ENCODE assay signal across 8 mouse cellular contexts in genomic region chr1:153894979-153895378, GRCm38 (mm10). TPM values are rescaled to one million over a fixed set of nuclear protein-coding genes. Genes with fewer than 3 reads are reported as not detected.
A peak's percentile ranks its signal among the peaks of the same experiment; 100 is the strongest.
DNase-seq lines count a peak whose midpoint lies in the region; ATAC-seq lines count a peak whose summit lies in the region.

No protein-coding gene starts in this region.

- H3K36me3 ChIP-seq in forebrain, embryonic 14.5 days (ENCODE audit: control insufficient read depth, insufficient read depth, low read length): no peaks in the 10 kb centered on the region
- H3K36me3 ChIP-seq in limb, embryonic 11.5 days (ENCODE audit: control insufficient read depth, insufficient read depth, low read length): no peaks in the 10 kb centered on the region

- H3K9me3 ChIP-seq in forebrain, embryonic 14.5 days (replicated peaks; ENCODE audit: control insufficient read depth, low read length): no peaks in the 10 kb centered on the region
- H3K9me3 ChIP-seq in limb, embryonic 11.5 days (ENCODE audit: control insufficient read depth, low read length): no peaks in the 10 kb centered on the region

- H3K9ac ChIP-seq in forebrain, embryonic 14.5 days (ENCODE audit: low read length): no peak overlapping the region
- no peak overlapping the region for H3K9ac ChIP-seq in limb, embryonic 11.5 days (ENCODE audit: low read length)

- DNase-seq in urinary bladder, postnatal 25 days (ENCODE audit: low spot score): peak; percentile 66
- DNase-seq in urinary bladder, adult 2 months (ENCODE audit: low spot score): no peak
- peak; percentile 90 for DNase-seq in forebrain, embryonic 14.5 days (ENCODE audit: low spot score)
- peak; percentile 47 for DNase-seq in hindlimb bud, embryonic 11.5 days (ENCODE audit: extremely low spot score, low read depth, low spot score)
- DNase-seq in limb, embryonic 11.5 days (ENCODE audit: low spot score): peak; percentile 81
- peak; percentile 83 for DNase-seq in retina, postnatal 1 day
- peak; percentile 60 to 64 for DNase-seq in thymus, postnatal 36 days

- H3K4me1 ChIP-seq in brown adipose tissue, adult 24 weeks (ENCODE audit: control insufficient read depth, insufficient read depth, insufficient read length, low read length): no peaks in the 10 kb centered on the region
- H3K4me1 ChIP-seq in forebrain, embryonic 14.5 days (ENCODE audit: control insufficient read depth, insufficient read depth, low read length): no peaks in the 10 kb centered on the region
- H3K4me1 ChIP-seq in limb, embryonic 11.5 days (ENCODE audit: control insufficient read depth, insufficient read depth, low read length): no peaks in the 10 kb centered on the region; the same call in 1 of the 2 replicates

- no peaks in the 10 kb centered on the region for H3K27me3 ChIP-seq in forebrain, embryonic 14.5 days (replicated peaks; ENCODE audit: control insufficient read depth, insufficient read depth, low read length)
- H3K27me3 ChIP-seq in limb, embryonic 11.5 days (ENCODE audit: control insufficient read depth, insufficient read depth, low read length): no peaks in the 10 kb centered on the region

- H3K4me2 ChIP-seq in forebrain, embryonic 14.5 days (ENCODE audit: low read length): no peak overlapping the region
- no peak overlapping the region for H3K4me2 ChIP-seq in limb, embryonic 11.5 days (ENCODE audit: low read depth, severe bottlenecking)

- peak overlapping the region; percentile 80; the same call in 1 of the 2 replicates for H3K27ac ChIP-seq in brown adipose tissue, adult 24 weeks (replicated peaks; ENCODE audit: low read depth, low read length)
- no peak overlapping the region for H3K27ac ChIP-seq in forebrain, embryonic 14.5 days (ENCODE audit: low read depth, low read length)
- no peak overlapping the region for H3K27ac ChIP-seq in limb, embryonic 11.5 days (replicated peaks; ENCODE audit: low read depth, low read length)

- 35% methylated on average over 5 of the region's 5 CpGs for WGBS in forebrain, embryonic 14.5 days
- WGBS in limb, embryonic 11.5 days: 38% methylated on average over 5 of the region's 5 CpGs

- peak; percentile 6; the same call in 1 of the 2 replicates for ATAC-seq in forebrain, embryonic 14.5 days
- ATAC-seq in limb, embryonic 11.5 days (ENCODE audit: insufficient number of reproducible peaks, low FRiP score, low TSS enrichment, low read depth): no peak

- H3K4me3 ChIP-seq in brown adipose tissue, adult 24 weeks (ENCODE audit: insufficient read depth, low read depth, low read length): no peak overlapping the region
- no peak overlapping the region for H3K4me3 ChIP-seq in forebrain, embryonic 14.5 days (ENCODE audit: low read depth, low read length)
- no peak overlapping the region for H3K4me3 ChIP-seq in limb, embryonic 11.5 days (ENCODE audit: low read depth, low read length)

RNA-seq across cellular contexts. Expression of gene Teddm1a, which starts 3.4 kb away (rescaled TPM):
- polyA plus RNA-seq in urinary bladder, adult 2 months (2012; rRNA removed): not detected in 2 replicates
- polyA plus RNA-seq in brown adipose tissue, adult 24 weeks (2012; ENCODE audit: insufficient read depth, insufficient read length, missing spikeins): not detected in 2 replicates
- polyA plus RNA-seq in forebrain, embryonic 14.5 days (2014; fragmentation: Nextera tagmentation; extraction: Ambion mirVana): not detected in 2 replicates
- polyA plus RNA-seq in limb, embryonic 11.5 days (2014; fragmentation: Nextera tagmentation; extraction: Ambion mirVana): not detected in 2 replicates

RNA-seq across cellular contexts. Expression of gene Glul, which starts 4.8 kb away (rescaled TPM):
- polyA plus RNA-seq in urinary bladder, adult 2 months (2012; rRNA removed): 244 and 313 TPM in 2 replicates
- polyA plus RNA-seq in brown adipose tissue, adult 24 weeks (2012; ENCODE audit: insufficient read depth, insufficient read length, missing spikeins): 924 and 1,059 TPM in 2 replicates
- polyA plus RNA-seq in forebrain, embryonic 14.5 days (2014; fragmentation: Nextera tagmentation; extraction: Ambion mirVana): 132 and 137 TPM in 2 replicates
- polyA plus RNA-seq in limb, embryonic 11.5 days (2014; fragmentation: Nextera tagmentation; extraction: Ambion mirVana): 128 and 132 TPM in 2 replicates

RNA-seq across cellular contexts. Expression of gene Teddm2, which starts 5.0 kb away (rescaled TPM):
- polyA plus RNA-seq in urinary bladder, adult 2 months (2012; rRNA removed): 0.77 and 1.1 TPM in 2 replicates
- polyA plus RNA-seq in brown adipose tissue, adult 24 weeks (2012; ENCODE audit: insufficient read depth, insufficient read length, missing spikeins): 0.58 TPM in 1 of 2 replicates, not detected in the other
- polyA plus RNA-seq in forebrain, embryonic 14.5 days (2014; fragmentation: Nextera tagmentation; extraction: Ambion mirVana): 1.1 TPM in 2 replicates
- 0.52 and 0.56 TPM in 2 replicates for polyA plus RNA-seq in limb, embryonic 11.5 days (2014; fragmentation: Nextera tagmentation; extraction: Ambion mirVana)

RNA-seq across cellular contexts. Expression of gene Teddm1b, which starts 20.8 kb away (rescaled TPM):
- polyA plus RNA-seq in urinary bladder, adult 2 months (2012; rRNA removed): 0.03 TPM in 1 of 2 replicates, not detected in the other
- not detected in 2 replicates for polyA plus RNA-seq in brown adipose tissue, adult 24 weeks (2012; ENCODE audit: insufficient read depth, insufficient read length, missing spikeins)
- 0.55 and 0.85 TPM in 2 replicates for polyA plus RNA-seq in forebrain, embryonic 14.5 days (2014; fragmentation: Nextera tagmentation; extraction: Ambion mirVana)
- polyA plus RNA-seq in limb, embryonic 11.5 days (2014; fragmentation: Nextera tagmentation; extraction: Ambion mirVana): 0.28 and 0.67 TPM in 2 replicates

RNA-seq across cellular contexts. Expression of gene Rgsl1, which starts 51.0 kb away (rescaled TPM):
- polyA plus RNA-seq in urinary bladder, adult 2 months (2012; rRNA removed): 0.72 and 0.80 TPM in 2 replicates
- polyA plus RNA-seq in brown adipose tissue, adult 24 weeks (2012; ENCODE audit: insufficient read depth, insufficient read length, missing spikeins): 1.3 TPM in 1 of 2 replicates, not detected in the other
- polyA plus RNA-seq in forebrain, embryonic 14.5 days (2014; fragmentation: Nextera tagmentation; extraction: Ambion mirVana): 0.34 and 0.40 TPM in 2 replicates
- 0.07 TPM in 1 of 2 replicates, not detected in the other for polyA plus RNA-seq in limb, embryonic 11.5 days (2014; fragmentation: Nextera tagmentation; extraction: Ambion mirVana)
